Mouse (Mus musculus): ENCODE results near the gene Olfr887.

Gene Olfr887

GRCm38 (mm10) chr9:38083772-38084171, at the start of gene Olfr887:
TSS of gene Olfr887 (plus strand) at chr9:38084072.
- DNase-seq (ENCODE audit: extremely low read depth, low read depth, low spot score): no peak

GRCm38 (mm10) chr9:38046255-38046654, 37.6 kb upstream of the Olfr887 start, which contains the start of gene Olfr884:
TSS of gene Olfr884 (plus strand) at chr9:38046555.
- DNase-seq (ENCODE audit: extremely low read depth, low read depth, low spot score): no peak

GRCm38 (mm10) chr9:38061022-38061421, 22.9 kb upstream of the Olfr887 start, which contains the start of gene Olfr885:
TSS of gene Olfr885 (plus strand) at chr9:38061322.
- no peak for DNase-seq (ENCODE audit: extremely low read depth, low read depth, low spot score)

- no peak for DNase-seq (ENCODE audit: extremely low read depth, low read depth, low spot score)
Observed at GRCm38 (mm10) chr9:38107828-38108227, 24.0 kb downstream of the Olfr887 start, which contains the start of gene Olfr888. TSS of gene Olfr888 (plus strand) at chr9:38108128.

GRCm38 (mm10) chr9:38114898-38115297, 31.0 kb downstream of the Olfr887 start, which contains the start of gene Olfr889:
TSS of gene Olfr889 (plus strand) at chr9:38115198.
- no peak for DNase-seq (ENCODE audit: extremely low read depth, low read depth, low spot score)
